Mouse (Mus musculus) liver, embryonic 14.5 days (tissue): ENCODE results near the gene Chst5. TPM values are rescaled to one million over a fixed set of nuclear protein-coding genes. Genes with fewer than 3 reads are reported as not detected.

Experiments
- ATAC-seq: fragments of 200-750 bp; cut with Nextera tagmentation; 2 replicates; pipeline ENCODE4 v1.8.0; 2017; ENCODE audit warnings: moderate number of reproducible peaks, mild to moderate bottlenecking, moderate library complexity; ENCODE audit not compliant: insufficient read depth
- DNase-seq, 3 experiments: peaks; one replicate each; pipeline ENCODE4 v3.0.0-alpha.2; 2012 to 2013; ENCODE audit warnings: low read depth in 3 of 3, low spot score in 3 of 3
- H3K27ac ChIP-seq: fragments of 300-500 bp; sonication (generic); 2 replicates; pipeline ENCODE4 v1.5.1; 2014; ENCODE audit warnings: moderate library complexity, mild to moderate bottlenecking, control low read depth, inconsistent platforms
- H3K27me3 ChIP-seq: fragments of 300-500 bp; sonication (generic); 2 replicates; pipeline ENCODE4 v1.6.1; 2014; ENCODE audit warnings: mild to moderate bottlenecking, low read length, moderate library complexity; ENCODE audit not compliant: control insufficient read depth, insufficient read depth
- H3K36me3 ChIP-seq: fragments of 300-500 bp; sonication (generic); replicated peaks from 2 replicates; pipeline ENCODE4 v1.6.1; 2014; ENCODE audit warnings: low read depth; ENCODE audit not compliant: control insufficient read depth, insufficient read depth
- H3K4me1 ChIP-seq, 2 experiments: fragments of 200-500 bp in 1 of 2; fragments of 300-500 bp in 1 of 2; sonication (generic) in 1 of 2; replicated peaks; 2 replicates each; pipeline ENCODE4 v1.6.1; 2012 to 2014; ENCODE audit warnings: antibody characterized with exemption in 1 of 2, inconsistent platforms in 1 of 2, low read length in 1 of 2; ENCODE audit not compliant: control insufficient read depth in 2 of 2, insufficient read depth in 2 of 2
- H3K4me2 ChIP-seq: fragments of 300-500 bp; sonication (generic); 2 replicates; pipeline ENCODE4 v1.6.1; 2014; ENCODE audit warnings: low read depth, mild to moderate bottlenecking, control low read depth, moderate library complexity
- H3K4me3 ChIP-seq, 2 experiments: fragments of 200-500 bp in 1 of 2; fragments of 300-500 bp in 1 of 2; sonication (generic) in 1 of 2; 2 replicates each; pipeline ENCODE4 v1.5.1; 2012 to 2014; ENCODE audit warnings: low read depth in 2 of 2, low read length in 2 of 2, mild to moderate bottlenecking in 2 of 2, control low read depth in 1 of 2, inconsistent platforms in 1 of 2, moderate library complexity in 1 of 2; ENCODE audit not compliant: insufficient read depth in 1 of 2
- H3K9ac ChIP-seq: fragments of 300-500 bp; sonication (generic); replicated peaks from 2 replicates; pipeline ENCODE4 v1.6.1; 2014; ENCODE audit warnings: mild to moderate bottlenecking, control low read depth, moderate library complexity
- H3K9me3 ChIP-seq: fragments of 300-500 bp; sonication (generic); 2 replicates; pipeline ENCODE4 v1.6.1; 2016; ENCODE audit warnings: low read length, mixed read lengths; ENCODE audit not compliant: control insufficient read depth
- CTCF ChIP-seq: IDR thresholded peaks from 2 replicates; pipeline ENCODE4 v1.5.1; 2016; ENCODE audit warnings: antibody characterized with exemption, low read depth, control low read depth
- EP300 ChIP-seq: IDR thresholded peaks from 2 replicates; pipeline ENCODE4 v1.6.1; 2016; ENCODE audit warnings: antibody characterized with exemption, low read depth
- WGBS: fragments of 180-500 bp; shearing (Covaris S2); extraction: QIAGEN DNeasy Blood & Tissue Kit; methylation state at CpG from one replicate; pipeline ENCODE4 v1.1.7; 2014; ENCODE audit not compliant: insufficient replicate concordance; 5-methylcytosine and 5-hydroxymethylcytosine counted together
- polyA plus RNA-seq, 2 experiments: library from polyadenylated mRNA; depleted of rRNA in 1 of 2; stranded (reverse) in 1 of 2; unstranded in 1 of 2; fragments of >200 nt; fragmentation: Nextera tagmentation in 1 of 2; extraction: Ambion mirVana in 1 of 2; gene quantifications; 2 replicates each; pipeline versions ENCODE4 v1.2.1 to v1.2.3; 2012 to 2014

The Chst5 gene
- polyA plus RNA-seq, 2 experiments: 0.03 TPM; not detected in 1

DNA sequence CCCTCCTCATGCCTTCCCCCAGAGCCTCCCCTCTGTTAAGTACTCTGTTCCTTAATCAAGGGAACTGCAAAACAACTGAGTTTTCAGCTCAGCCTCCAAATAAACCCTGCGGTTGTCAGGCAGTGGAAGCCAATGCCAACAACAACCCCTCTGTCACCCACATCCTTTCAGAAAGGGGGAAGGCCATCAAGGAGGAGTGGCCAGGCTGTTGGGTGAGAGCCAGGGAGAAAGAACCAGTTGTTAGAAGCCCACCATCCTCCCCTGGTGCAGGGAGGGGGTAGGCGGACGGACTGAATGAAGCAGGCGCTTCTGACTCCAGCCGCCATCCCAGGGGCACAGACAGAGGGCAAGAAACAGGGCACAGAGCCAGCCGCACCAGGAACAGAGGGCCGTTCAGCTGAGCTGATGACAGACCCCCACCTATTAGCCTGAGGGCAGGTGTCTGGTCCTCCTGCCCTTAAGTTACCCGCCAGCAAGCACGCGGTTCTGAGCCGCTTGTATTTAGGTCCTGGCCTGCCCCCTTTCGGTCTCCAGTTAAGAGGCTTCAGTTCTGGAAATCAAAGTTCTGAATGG is 2.7 kb upstream of the Chst5 start:
- Histone ChIP-seq H3K9me3 (no peaks in the 10 kb centered on the region), H3K27ac (no peak overlapping the region), H3K27me3 (peaks cover 28% of the 10 kb centered on the region), H3K9ac (no peak overlapping the region), H3K4me3 (no peak overlapping the region), H3K4me1 (no peaks in the 10 kb centered on the region), H3K4me2 (no peak overlapping the region), H3K36me3 (no peaks in the 10 kb centered on the region)
- DNase-seq: no peak
- ATAC-seq: no peak
- WGBS: 58% methylated on average over 12 of the region's 12 CpGs
- TF ChIP-seq EP300 (no peak), CTCF (no peak)

GRCm38 (mm10) chr8:111911572-111911971 is 1.3 kb upstream of the Chst5 start:
- no peak overlapping the region for H3K27ac ChIP-seq

GRCm38 (mm10) chr8:111905500-111906121 is 4.6 kb downstream of the Chst5 start:
- Histone ChIP-seq H3K4me2 (no peak overlapping the region), H3K9ac (no peak overlapping the region), H3K4me3 (no peak overlapping the region), H3K9me3 (no peaks in the 10 kb centered on the region), H3K27ac (no peak overlapping the region), H3K4me1 (no peaks in the 10 kb centered on the region), H3K36me3 (no peaks in the 10 kb centered on the region), H3K27me3 (peaks cover 17% of the 10 kb centered on the region)
- TF ChIP-seq EP300: no peak
- TF ChIP-seq CTCF: no peak
- ATAC-seq (no peak), DNase-seq (no peak)
- WGBS: 46% methylated on average over 8 of the region's 8 CpGs

More at GRCm38 (mm10) chr8:111911572-111911971, 1.3 kb upstream of the Chst5 start:
- Histone ChIP-seq H3K4me1 (no peaks in the 10 kb centered on the region), H3K4me2 (no peak overlapping the region), H3K9me3 (no peaks in the 10 kb centered on the region), H3K9ac (no peak overlapping the region), H3K36me3 (no peaks in the 10 kb centered on the region), H3K27me3 (peaks cover 28% of the 10 kb centered on the region), H3K4me3 (no peak overlapping the region)
- TF ChIP-seq EP300 (no peak), CTCF (no peak)
- ATAC-seq: no peak
- WGBS: 58% methylated on average over 7 of the region's 7 CpGs
- no peak for DNase-seq

DNA sequence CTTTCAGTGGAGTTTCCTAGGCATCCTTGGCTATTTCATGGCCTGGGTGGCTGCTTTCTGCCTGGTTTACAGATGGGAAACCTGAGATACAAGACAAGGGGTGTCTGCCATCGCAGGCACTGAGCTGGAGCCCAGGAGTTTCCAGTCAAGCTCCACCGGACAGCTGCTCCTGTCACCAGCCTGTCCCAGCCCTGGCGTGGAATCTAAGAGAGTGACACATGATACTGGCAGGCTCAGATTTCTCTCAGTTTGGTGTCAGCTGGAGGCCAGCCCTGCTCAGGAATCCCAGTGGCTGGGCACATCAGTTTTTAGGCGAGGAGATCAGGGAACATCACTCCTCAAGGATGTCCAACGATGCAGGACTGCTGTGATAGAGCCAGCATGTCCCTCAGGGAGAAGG is 8.2 kb downstream of the Chst5 start:
- H3K4me1 ChIP-seq: no peaks in the 10 kb centered on the region
- no peak overlapping the region for H3K4me3 ChIP-seq
- no peaks in the 10 kb centered on the region for H3K36me3 ChIP-seq
- TF ChIP-seq EP300 (no peak), CTCF (no peak)
- no peak overlapping the region for H3K4me2 ChIP-seq
- ATAC-seq (no peak), DNase-seq (no peak)
- 47% methylated on average over 5 of the region's 5 CpGs for WGBS
- H3K9me3 ChIP-seq: no peaks in the 10 kb centered on the region
- H3K27ac ChIP-seq: no peak overlapping the region
- H3K9ac ChIP-seq: no peak overlapping the region
- H3K27me3 ChIP-seq: no peaks in the 10 kb centered on the region

DNA sequence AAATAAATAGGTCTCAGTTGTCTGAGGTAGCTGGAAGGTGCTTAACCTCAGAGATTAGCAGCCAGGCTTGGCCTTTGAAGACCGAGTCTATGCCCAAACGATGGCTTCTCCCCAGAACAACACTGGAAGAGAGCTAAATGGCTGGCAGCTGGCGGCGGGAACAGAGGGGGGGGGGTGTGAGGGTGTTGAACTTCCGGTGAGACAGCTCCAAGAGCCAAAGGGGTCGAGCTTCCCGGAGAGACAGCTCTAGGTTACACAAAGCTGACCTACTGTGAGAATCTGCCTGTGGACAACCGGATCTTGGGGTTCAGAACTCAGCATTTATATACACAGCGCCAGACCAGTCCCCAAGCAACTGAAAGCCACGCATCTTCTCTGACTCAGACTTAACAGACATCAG is 11.7 kb downstream of the Chst5 start:
- ATAC-seq: no peak
- 32% methylated on average over 10 of the region's 10 CpGs for whole genome bisulfite sequencing
- TF ChIP-seq EP300 (no peak), CTCF (no peak)
- Histone ChIP-seq H3K9ac (no peak overlapping the region), H3K27ac (no peak overlapping the region), H3K4me1 (no peaks in the 10 kb centered on the region), H3K4me2 (no peak overlapping the region), H3K27me3 (no peaks in the 10 kb centered on the region; the same call in 1 of the 2 replicates), H3K4me3 (no peak overlapping the region), H3K9me3 (no peaks in the 10 kb centered on the region), H3K36me3 (no peaks in the 10 kb centered on the region)
- DNase-seq: no peak
